Mouse (Mus musculus): ENCODE results near the gene Rcn3. TPM values are rescaled to one million over a fixed set of nuclear protein-coding genes. Genes with fewer than 3 reads are reported as not detected.
A peak's percentile ranks its signal among the peaks of the same experiment; 100 is the strongest.

Gene Rcn3
- polyA plus RNA-seq, 1 experiment: 10.4 TPM

DNA sequence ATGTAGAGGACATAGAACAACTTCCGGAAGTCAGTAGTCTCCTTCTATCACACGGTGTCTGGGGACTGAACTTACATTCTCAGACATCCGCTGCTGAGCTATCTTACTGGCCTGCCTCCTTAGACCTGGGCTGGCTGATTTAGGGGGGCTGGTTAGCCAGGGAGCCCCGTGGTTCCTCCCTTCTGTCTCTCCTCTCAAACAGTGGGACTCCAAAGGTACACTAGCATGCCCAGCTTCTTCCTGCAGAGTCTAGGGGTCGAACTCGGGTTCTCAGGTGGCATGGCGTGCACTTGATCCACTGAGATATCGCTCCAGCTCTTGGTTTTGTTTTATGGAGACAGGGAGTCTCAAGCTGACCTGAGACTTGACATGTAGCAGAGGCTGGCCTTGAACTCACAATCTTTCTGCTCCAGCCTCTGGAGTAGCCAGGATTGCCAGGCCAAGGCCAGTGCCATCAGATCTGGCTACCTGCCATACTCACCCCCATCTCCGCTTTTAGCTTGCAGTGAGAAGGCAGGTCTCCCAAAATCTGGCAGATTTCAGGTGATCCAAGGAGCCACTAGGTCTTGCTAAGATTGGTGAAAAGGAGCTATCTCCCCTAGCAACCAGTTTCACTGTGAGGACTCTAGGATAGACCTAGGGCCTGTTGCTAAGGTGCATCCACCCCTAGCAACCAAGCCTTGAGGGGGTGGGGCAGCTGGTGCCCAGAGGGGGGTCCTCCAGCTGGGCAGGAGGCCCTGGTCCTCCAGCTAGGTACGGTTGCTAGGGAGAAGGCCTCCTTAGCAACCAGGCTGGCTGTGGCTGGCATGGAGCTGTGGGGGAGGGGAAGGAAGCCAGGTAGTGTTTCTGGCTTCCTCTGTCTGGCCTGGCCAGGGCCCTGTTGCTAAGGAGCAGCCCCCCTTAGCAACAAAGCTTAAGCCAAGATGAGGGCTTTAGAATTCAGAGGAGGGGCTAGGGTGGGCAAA, 33.1 kb downstream of the Rcn3 start:
- no peak for TF ChIP-seq POLR2A (IDR thresholded peaks at IDR 0.05; ENCODE audit: control insufficient read depth, low read depth, low read length)
- TF ChIP-seq CTCF (IDR thresholded peaks at IDR 0.05; ENCODE audit: control insufficient read depth, insufficient read depth, insufficient replicate concordance, low read depth, low read length): no peak
- H3K27me3 ChIP-seq (ENCODE audit: control insufficient read depth, insufficient read depth, low read length): no peaks in the 10 kb centered on the region
- peaks cover 20% of the 10 kb centered on the region for H3K4me1 ChIP-seq (ENCODE audit: control insufficient read depth, insufficient read depth, low read length)
- peak overlapping the region; percentile 2 for H3K4me3 ChIP-seq (ENCODE audit: control insufficient read depth, low read depth, low read length)
- no peak overlapping the region for H3K27ac ChIP-seq (ENCODE audit: control insufficient read depth, insufficient read depth, low read depth, low read length)
- H3K36me3 ChIP-seq (ENCODE audit: control insufficient read depth, insufficient read depth, low read length): no peaks in the 10 kb centered on the region

DNA sequence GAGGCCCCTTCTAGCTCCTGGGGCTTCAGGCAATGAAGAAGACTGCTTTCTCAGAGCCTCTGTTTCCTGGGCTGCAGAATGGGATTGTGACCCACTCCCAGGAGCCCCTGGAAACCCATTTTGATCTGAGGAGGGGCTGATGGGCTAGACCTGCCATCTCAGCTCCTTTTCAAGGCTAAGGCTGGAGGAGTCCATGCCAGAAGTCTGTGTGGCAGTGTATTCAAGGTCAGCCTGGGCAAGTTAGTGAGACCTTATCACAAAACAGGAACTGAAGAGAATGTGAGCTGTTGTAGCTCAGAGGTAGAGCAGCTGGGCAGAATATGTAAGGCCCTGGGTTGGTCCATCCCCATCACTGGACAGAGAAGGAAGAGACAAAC, 35.1 kb downstream of the Rcn3 start:
- Histone ChIP-seq H3K27me3 (ENCODE audit: control insufficient read depth, insufficient read depth, low read length) (no peaks in the 10 kb centered on the region), H3K4me1 (ENCODE audit: control insufficient read depth, insufficient read depth, low read length) (peaks cover 30% of the 10 kb centered on the region), H3K4me3 (ENCODE audit: control insufficient read depth, low read depth, low read length) (no peak overlapping the region), H3K27ac (ENCODE audit: control insufficient read depth, insufficient read depth, low read depth, low read length) (peak overlapping the region; percentile 59; the same call in 1 of the 2 replicates), H3K36me3 (ENCODE audit: control insufficient read depth, insufficient read depth, low read length) (no peaks in the 10 kb centered on the region)
- TF ChIP-seq CTCF (IDR thresholded peaks at IDR 0.05; ENCODE audit: control insufficient read depth, insufficient read depth, insufficient replicate concordance, low read depth, low read length) (no peak), POLR2A (IDR thresholded peaks at IDR 0.05; ENCODE audit: control insufficient read depth, low read depth, low read length) (no peak)

DNA sequence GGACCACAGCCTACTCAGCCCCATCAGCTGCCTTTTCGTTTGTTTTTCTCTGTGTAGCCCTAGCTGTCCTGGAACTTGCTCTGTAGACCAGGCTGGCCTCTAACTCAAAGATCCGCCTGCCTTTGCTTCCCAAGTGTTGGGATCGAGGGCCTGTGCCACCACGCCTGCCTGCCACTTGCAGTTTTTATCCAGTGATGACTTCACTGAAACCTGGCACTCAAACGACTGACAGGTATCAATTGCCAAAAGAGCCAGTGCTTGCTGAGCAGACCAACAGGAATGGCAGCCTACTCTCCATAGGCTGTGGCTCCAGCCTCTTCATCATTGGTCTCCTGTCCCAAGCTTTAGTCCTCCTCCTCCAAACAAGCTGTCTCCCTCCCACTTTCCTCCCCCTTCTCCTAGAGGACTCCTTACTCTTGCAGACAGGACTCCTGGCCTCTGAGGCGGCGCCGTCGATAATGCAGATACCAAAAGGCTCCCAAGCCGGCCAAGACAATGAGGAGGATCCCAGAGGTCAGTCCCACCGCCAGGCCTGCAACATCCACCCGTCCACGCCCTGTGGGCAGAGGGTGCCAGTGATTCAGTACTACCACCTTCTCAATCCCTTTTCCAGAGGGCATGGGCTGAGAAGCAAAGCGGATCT, 35.6 kb downstream of the Rcn3 start:
- TF ChIP-seq CTCF (IDR thresholded peaks at IDR 0.05; ENCODE audit: control insufficient read depth, insufficient read depth, insufficient replicate concordance, low read depth, low read length): no peak
- Histone ChIP-seq H3K4me1 (ENCODE audit: control insufficient read depth, insufficient read depth, low read length) (peaks cover 32% of the 10 kb centered on the region), H3K27ac (ENCODE audit: control insufficient read depth, insufficient read depth, low read depth, low read length) (peak overlapping the region; percentile 59; the same call in 1 of the 2 replicates), H3K36me3 (ENCODE audit: control insufficient read depth, insufficient read depth, low read length) (no peaks in the 10 kb centered on the region), H3K4me3 (ENCODE audit: control insufficient read depth, low read depth, low read length) (no peak overlapping the region), H3K27me3 (ENCODE audit: control insufficient read depth, insufficient read depth, low read length) (no peaks in the 10 kb centered on the region)

DNA sequence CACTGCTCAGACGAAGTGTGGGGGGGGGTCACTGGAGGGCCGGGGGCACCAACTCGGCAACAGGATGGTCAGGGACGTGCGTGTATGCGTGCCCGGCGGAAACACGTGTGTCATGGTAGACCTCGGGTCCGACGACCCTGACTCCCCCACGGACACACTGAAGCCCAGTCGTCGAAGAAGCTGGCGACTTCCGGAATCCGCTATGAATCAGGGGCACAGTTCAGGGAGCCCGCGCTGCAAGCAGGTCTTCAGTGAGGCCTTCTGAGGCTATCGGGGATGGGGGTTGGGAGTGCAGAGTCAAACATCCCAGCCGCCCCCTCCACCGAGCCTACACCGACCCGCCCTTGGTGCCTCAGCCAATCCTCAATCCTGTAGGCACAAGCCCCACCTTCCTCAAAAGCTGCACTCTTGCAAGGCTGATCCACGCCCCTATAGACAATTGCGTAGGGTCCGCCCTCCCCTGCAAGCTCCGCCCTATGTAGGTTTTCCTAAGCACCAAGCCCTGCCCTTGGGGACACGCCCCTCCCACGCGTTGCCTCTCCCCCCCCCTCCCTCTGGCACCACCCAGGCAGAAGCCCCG, 38.0 kb downstream of the Rcn3 start:
- Histone ChIP-seq H3K4me3 (ENCODE audit: control insufficient read depth, low read depth, low read length) (peak overlapping the region; percentile 80), H3K27me3 (ENCODE audit: control insufficient read depth, insufficient read depth, low read length) (no peaks in the 10 kb centered on the region), H3K4me1 (ENCODE audit: control insufficient read depth, insufficient read depth, low read length) (peaks cover 30% of the 10 kb centered on the region), H3K27ac (ENCODE audit: control insufficient read depth, insufficient read depth, low read depth, low read length) (peak overlapping the region; percentile 70), H3K36me3 (ENCODE audit: control insufficient read depth, insufficient read depth, low read length) (no peaks in the 10 kb centered on the region)
- 0 out of 2 replicates have a peak, but pooled peaks have one; percentile 2 for TF ChIP-seq CTCF (IDR thresholded peaks at IDR 0.05; ENCODE audit: control insufficient read depth, insufficient read depth, insufficient replicate concordance, low read depth, low read length)
- TF ChIP-seq POLR2A (IDR thresholded peaks at IDR 0.05; ENCODE audit: control insufficient read depth, low read depth, low read length): peak; percentile 91

DNA sequence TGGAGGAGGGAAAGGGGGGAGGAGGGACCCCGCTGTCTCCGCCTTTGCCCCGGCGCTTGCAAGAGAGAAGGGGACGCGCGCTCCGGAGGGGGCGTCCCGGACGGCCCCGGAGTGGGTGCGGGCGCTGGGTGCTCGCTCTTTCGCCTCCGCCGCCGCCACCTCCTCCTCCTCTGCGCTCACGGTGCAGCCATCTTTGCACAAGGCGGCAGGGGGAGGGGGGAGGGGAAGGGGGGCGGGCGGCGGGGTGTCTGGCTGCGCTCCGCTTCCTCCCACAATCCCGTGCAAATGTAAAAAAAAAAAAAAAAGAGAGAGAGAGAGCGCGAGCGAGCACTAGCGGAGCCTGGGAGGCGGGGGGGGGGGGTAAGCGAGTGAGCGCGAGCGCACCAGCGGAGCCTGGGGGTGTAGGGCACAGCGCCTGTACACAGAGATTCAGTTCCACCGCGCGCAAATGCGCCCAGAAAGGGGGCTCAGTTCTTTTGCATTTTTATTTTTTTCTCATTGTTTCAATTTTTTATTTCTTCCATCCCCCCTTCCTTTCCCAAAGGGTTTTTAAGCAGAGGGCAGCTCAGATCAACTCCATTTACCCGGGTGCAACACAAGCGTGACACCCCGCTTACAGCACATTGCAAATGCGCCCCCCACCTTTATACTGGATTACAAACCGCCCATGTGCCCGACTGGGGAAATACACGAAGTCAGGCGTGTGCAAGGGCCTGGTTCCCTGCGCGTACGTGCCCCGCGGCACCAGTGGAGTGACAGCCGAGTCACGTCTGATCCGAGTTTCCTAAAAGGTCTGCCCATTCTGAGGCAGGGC, 38.7 kb downstream of the Rcn3 start:
- no peak for TF ChIP-seq CTCF (IDR thresholded peaks at IDR 0.05; ENCODE audit: control insufficient read depth, insufficient read depth, insufficient replicate concordance, low read depth, low read length)
- no peak for TF ChIP-seq POLR2A (IDR thresholded peaks at IDR 0.05; ENCODE audit: control insufficient read depth, low read depth, low read length)
- H3K27me3 ChIP-seq (ENCODE audit: control insufficient read depth, insufficient read depth, low read length): no peaks in the 10 kb centered on the region
- peak overlapping the region; percentile 72 for H3K27ac ChIP-seq (ENCODE audit: control insufficient read depth, insufficient read depth, low read depth, low read length)
- no peaks in the 10 kb centered on the region for H3K36me3 ChIP-seq (ENCODE audit: control insufficient read depth, insufficient read depth, low read length)
- peaks cover 25% of the 10 kb centered on the region for H3K4me1 ChIP-seq (ENCODE audit: control insufficient read depth, insufficient read depth, low read length)
- peak overlapping the region; percentile 80 for H3K4me3 ChIP-seq (ENCODE audit: control insufficient read depth, low read depth, low read length)

DNA sequence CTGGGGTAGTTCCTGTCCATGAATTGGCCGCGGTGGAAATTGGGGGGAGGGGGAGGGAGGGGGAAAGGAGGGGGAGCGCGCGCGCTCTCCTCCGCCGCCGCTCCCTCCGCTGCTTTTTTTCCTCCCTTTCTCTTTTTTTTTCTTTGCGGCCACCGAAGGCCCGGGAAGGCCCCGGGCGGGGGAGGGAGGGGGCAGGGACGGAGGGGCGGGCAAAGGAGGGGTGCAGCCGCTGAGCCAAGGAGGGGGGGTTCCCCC, 39.2 kb downstream of the Rcn3 start, which contains the start of gene Prr12:
Prr12 (minus strand) TSS at position 20 of the 255 bp plus-strand sequence.
- H3K4me1 ChIP-seq (ENCODE audit: control insufficient read depth, insufficient read depth, low read length): peaks cover 25% of the 10 kb centered on the region
- TF ChIP-seq POLR2A (IDR thresholded peaks at IDR 0.05; ENCODE audit: control insufficient read depth, low read depth, low read length): no peak
- TF ChIP-seq CTCF (IDR thresholded peaks at IDR 0.05; ENCODE audit: control insufficient read depth, insufficient read depth, insufficient replicate concordance, low read depth, low read length): no peak
- no peaks in the 10 kb centered on the region for H3K36me3 ChIP-seq (ENCODE audit: control insufficient read depth, insufficient read depth, low read length)
- H3K27ac ChIP-seq (ENCODE audit: control insufficient read depth, insufficient read depth, low read depth, low read length): peak within 1 kb of the TSS; percentile 78
- peak within 1 kb of the TSS; percentile 83 for H3K4me3 ChIP-seq (ENCODE audit: control insufficient read depth, low read depth, low read length)
- H3K27me3 ChIP-seq (ENCODE audit: control insufficient read depth, insufficient read depth, low read length): no peaks in the 10 kb centered on the region

All from testis, adult 2 months (tissue).